Mouse (Mus musculus): ENCODE measurements at regions not wholly inside any gene's neighbourhood (a gene's known extent, or its start where the extent isn't known, plus 50 kb on each side); places are given as distances from the start of the nearest gene placed in this dataset.

- no peak for ATAC-seq (ENCODE audit: borderline replicate concordance, extremely low read depth, low FRiP score, low TSS enrichment)
- Histone ChIP-seq H3K36me3 (no peaks in the 10 kb centered on the region), H3K4me1 (no peaks in the 10 kb centered on the region), H3K9me3 (no peaks in the 10 kb centered on the region), H3K27ac (no peak overlapping the region), H3K4me3 (no peak overlapping the region), H3K9ac (no peak overlapping the region), H3K27me3 (no peaks in the 10 kb centered on the region), H3K4me2 (no peak overlapping the region)
- WGBS: 85% methylated on average over 4 of the region's 4 CpGs
Observed at GRCm38 (mm10) chr11:91524019-91524418, 53.3 kb downstream of the Kif2b start.

GRCm38 (mm10) chr11:91479236-91479635 is 98.1 kb downstream of the Kif2b start:
- ATAC-seq (ENCODE audit: borderline replicate concordance, extremely low read depth, low FRiP score, low TSS enrichment): no peak
- Histone ChIP-seq H3K27ac (no peak overlapping the region), H3K9ac (no peak overlapping the region), H3K27me3 (no peaks in the 10 kb centered on the region), H3K9me3 (no peaks in the 10 kb centered on the region), H3K4me3 (no peak overlapping the region), H3K4me2 (no peak overlapping the region), H3K36me3 (no peaks in the 10 kb centered on the region), H3K4me1 (no peaks in the 10 kb centered on the region)
- 78% methylated on average over 2 of the region's 2 CpGs for WGBS

GRCm38 (mm10) chr11:91463578-91464401 is 113.6 kb downstream of the Kif2b start:
- Histone ChIP-seq H3K9ac (no peak overlapping the region), H3K9me3 (no peaks in the 10 kb centered on the region), H3K4me1 (no peaks in the 10 kb centered on the region), H3K27me3 (no peaks in the 10 kb centered on the region), H3K27ac (no peak overlapping the region), H3K36me3 (no peaks in the 10 kb centered on the region), H3K4me2 (no peak overlapping the region), H3K4me3 (no peak overlapping the region)
- 61% methylated on average over 8 of the region's 8 CpGs for WGBS
- ATAC-seq (ENCODE audit: borderline replicate concordance, extremely low read depth, low FRiP score, low TSS enrichment): no peak

GRCm38 (mm10) chr11:91461946-91462345 is 115.4 kb downstream of the Kif2b start:
- ATAC-seq (ENCODE audit: borderline replicate concordance, extremely low read depth, low FRiP score, low TSS enrichment): no peak
- Histone ChIP-seq H3K9ac (no peak overlapping the region), H3K9me3 (no peaks in the 10 kb centered on the region), H3K27ac (no peak overlapping the region), H3K27me3 (no peaks in the 10 kb centered on the region), H3K4me1 (no peaks in the 10 kb centered on the region), H3K36me3 (no peaks in the 10 kb centered on the region), H3K4me2 (no peak overlapping the region), H3K4me3 (no peak overlapping the region)
- 39% methylated on average over 3 of the region's 3 CpGs for WGBS

GRCm38 (mm10) chr11:91442361-91442760 is 135.0 kb downstream of the Kif2b start:
- no peak overlapping the region for H3K4me2 ChIP-seq
- H3K9me3 ChIP-seq: no peaks in the 10 kb centered on the region
- H3K9ac ChIP-seq: no peak overlapping the region
- H3K27me3 ChIP-seq: no peaks in the 10 kb centered on the region
- H3K36me3 ChIP-seq: no peaks in the 10 kb centered on the region
- 69% methylated on average over 4 of the region's 4 CpGs for WGBS
- ATAC-seq (ENCODE audit: borderline replicate concordance, extremely low read depth, low FRiP score, low TSS enrichment): no peak
- H3K4me3 ChIP-seq: no peak overlapping the region
- H3K27ac ChIP-seq: no peak overlapping the region
- H3K4me1 ChIP-seq: no peaks in the 10 kb centered on the region

- Histone ChIP-seq H3K27ac (no peak overlapping the region), H3K27me3 (no peaks in the 10 kb centered on the region), H3K4me1 (no peaks in the 10 kb centered on the region), H3K36me3 (no peaks in the 10 kb centered on the region), H3K4me3 (no peak overlapping the region), H3K9ac (no peak overlapping the region), H3K4me2 (no peak overlapping the region), H3K9me3 (no peaks in the 10 kb centered on the region)
- no peak for ATAC-seq (ENCODE audit: borderline replicate concordance, extremely low read depth, low FRiP score, low TSS enrichment)
- WGBS: 74% methylated on average over 5 of the region's 5 CpGs
Observed at GRCm38 (mm10) chr11:91432195-91432594, 145.2 kb downstream of the Kif2b start.

- no peak overlapping the region for H3K9ac ChIP-seq
- H3K4me1 ChIP-seq: no peaks in the 10 kb centered on the region
- no peaks in the 10 kb centered on the region for H3K27me3 ChIP-seq
- no peak overlapping the region for H3K4me2 ChIP-seq
- H3K27ac ChIP-seq: no peak overlapping the region
- no peaks in the 10 kb centered on the region for H3K36me3 ChIP-seq
- H3K4me3 ChIP-seq: no peak overlapping the region
- WGBS: 75% methylated on average over 4 of the region's 4 CpGs
- no peaks in the 10 kb centered on the region for H3K9me3 ChIP-seq
- no peak for ATAC-seq (ENCODE audit: borderline replicate concordance, extremely low read depth, low FRiP score, low TSS enrichment)
Observed at GRCm38 (mm10) chr11:91426731-91427130, 150.6 kb downstream of the Kif2b start.

- no peaks in the 10 kb centered on the region for H3K9me3 ChIP-seq
- no peaks in the 10 kb centered on the region for H3K4me1 ChIP-seq
- no peak overlapping the region for H3K4me2 ChIP-seq
- no peaks in the 10 kb centered on the region for H3K36me3 ChIP-seq
- H3K27ac ChIP-seq: no peak overlapping the region
- WGBS: 47% methylated on average over 3 of the region's 3 CpGs
- ATAC-seq (ENCODE audit: borderline replicate concordance, extremely low read depth, low FRiP score, low TSS enrichment): no peak
- H3K9ac ChIP-seq: no peak overlapping the region
- no peaks in the 10 kb centered on the region for H3K27me3 ChIP-seq
- no peak overlapping the region for H3K4me3 ChIP-seq
Observed at GRCm38 (mm10) chr11:91387172-91387571, 190.2 kb downstream of the Kif2b start.

GRCm38 (mm10) chr11:91357029-91357428 is 220.3 kb downstream of the Kif2b start:
- Histone ChIP-seq H3K27me3 (no peaks in the 10 kb centered on the region), H3K9me3 (no peaks in the 10 kb centered on the region), H3K4me1 (no peaks in the 10 kb centered on the region), H3K36me3 (no peaks in the 10 kb centered on the region), H3K4me2 (no peak overlapping the region), H3K27ac (peak overlapping the region; percentile 22; the same call in 1 of the 2 replicates), H3K9ac (no peak overlapping the region), H3K4me3 (no peak overlapping the region)
- WGBS: 13% methylated on average over 4 of the region's 4 CpGs
- peak; percentile 42; the same call in 1 of the 2 replicates for ATAC-seq (ENCODE audit: borderline replicate concordance, extremely low read depth, low FRiP score, low TSS enrichment)

- WGBS: 81% methylated on average over 1 of the region's 1 CpGs
Observed at GRCm38 (mm10) chr11:91342629-91343028, 234.7 kb downstream of the Kif2b start.

GRCm38 (mm10) chr11:91333056-91333455 is 244.3 kb downstream of the Kif2b start:
- Histone ChIP-seq H3K36me3 (no peaks in the 10 kb centered on the region), H3K27ac (no peak overlapping the region), H3K9me3 (no peaks in the 10 kb centered on the region), H3K9ac (no peak overlapping the region), H3K4me3 (no peak overlapping the region), H3K27me3 (no peaks in the 10 kb centered on the region), H3K4me1 (no peaks in the 10 kb centered on the region), H3K4me2 (no peak overlapping the region)
- WGBS: 75% methylated on average over 3 of the region's 3 CpGs
- ATAC-seq (ENCODE audit: borderline replicate concordance, extremely low read depth, low FRiP score, low TSS enrichment): no peak

More at GRCm38 (mm10) chr11:91342629-91343028, 234.7 kb downstream of the Kif2b start:
- H3K9ac ChIP-seq: no peak overlapping the region
- no peaks in the 10 kb centered on the region for H3K9me3 ChIP-seq
- H3K4me1 ChIP-seq: no peaks in the 10 kb centered on the region
- no peak overlapping the region for H3K4me3 ChIP-seq
- no peak overlapping the region for H3K27ac ChIP-seq
- H3K27me3 ChIP-seq: no peaks in the 10 kb centered on the region
- no peak overlapping the region for H3K4me2 ChIP-seq
- no peak for ATAC-seq (ENCODE audit: borderline replicate concordance, extremely low read depth, low FRiP score, low TSS enrichment)
- H3K36me3 ChIP-seq: no peaks in the 10 kb centered on the region

GRCm38 (mm10) chr11:91327543-91327942 is 249.8 kb downstream of the Kif2b start:
- H3K4me1 ChIP-seq: no peaks in the 10 kb centered on the region
- H3K27ac ChIP-seq: no peak overlapping the region
- 86% methylated on average over 8 of the region's 8 CpGs for WGBS
- no peak overlapping the region for H3K4me3 ChIP-seq
- H3K36me3 ChIP-seq: no peaks in the 10 kb centered on the region
- no peaks in the 10 kb centered on the region for H3K9me3 ChIP-seq
- H3K9ac ChIP-seq: no peak overlapping the region
- H3K4me2 ChIP-seq: no peak overlapping the region
- no peak for ATAC-seq (ENCODE audit: borderline replicate concordance, extremely low read depth, low FRiP score, low TSS enrichment)
- H3K27me3 ChIP-seq: no peaks in the 10 kb centered on the region
